Mouse (Mus musculus) R1 (cell line): ENCODE measurements around the gene Krtap4-16.
"Not testable (repeated sequence)": the region's sequence is repeated elsewhere in the genome, so short reads cannot be mapped to it uniquely, and the experiment has no call there.

ENCODE experiments used
- DNase-seq: peaks from one replicate; pipeline ENCODE4 v3.0.0-alpha.2; 2018; ENCODE audit warnings: low read depth, low spot score

Gene Krtap4-16

GRCm38 (mm10) chr11:99851508-99851907, at the start of gene Krtap4-16:
Gene Krtap4-16 (minus strand): TSS chr11:99851608.
- no peak for DNase-seq

GRCm38 (mm10) chr11:99878887-99879286, 27.5 kb upstream of the Krtap4-16 start, which contains the start of gene Gm11567:
Gene Gm11567 (plus strand): TSS chr11:99879187.
- not testable (repeated sequence) for DNase-seq

- not testable (repeated sequence) for DNase-seq
Measured at GRCm38 (mm10) chr11:99873089-99873488, 21.7 kb upstream of the Krtap4-16 start, which contains the start of gene Krtap9-1. Gene Krtap9-1 (plus strand): TSS chr11:99873389.

GRCm38 (mm10) chr11:99864176-99864575, 12.8 kb upstream of the Krtap4-16 start, which contains the start of gene Gm11559:
Gene Gm11559 (plus strand): TSS chr11:99864476.
- DNase-seq: not testable (repeated sequence)

- no peak for DNase-seq
Measured at GRCm38 (mm10) chr11:99858761-99859160, 7.4 kb upstream of the Krtap4-16 start.

GRCm38 (mm10) chr11:99857617-99858016, 6.2 kb upstream of the Krtap4-16 start, which contains the start of gene Gm11568:
Gene Gm11568 (plus strand): TSS chr11:99857917.
- no peak for DNase-seq

GRCm38 (mm10) chr11:99854121-99854520, 2.7 kb upstream of the Krtap4-16 start:
- peak; percentile 25 for DNase-seq

- DNase-seq: no peak
Measured at GRCm38 (mm10) chr11:99846746-99847145, 4.7 kb downstream of the Krtap4-16 start.

- DNase-seq: no peak
Measured at GRCm38 (mm10) chr11:99842185-99842584, 9.2 kb downstream of the Krtap4-16 start.

GRCm38 (mm10) chr11:99837966-99838365, 13.4 kb downstream of the Krtap4-16 start, which contains the start of gene 2300003K06Rik:
Gene 2300003K06Rik (minus strand): TSS chr11:99838066.
- no peak for DNase-seq

- not testable (repeated sequence) for DNase-seq
Measured at GRCm38 (mm10) chr11:99815566-99815965, 35.8 kb downstream of the Krtap4-16 start, which contains the start of gene Gm11564. Gene Gm11564 (minus strand): TSS chr11:99815666.

- not testable (repeated sequence) for DNase-seq
Measured at GRCm38 (mm10) chr11:99809792-99810191, 41.6 kb downstream of the Krtap4-16 start, which contains the start of gene Krtap4-13. Gene Krtap4-13 (minus strand): TSS chr11:99809892.

GRCm38 (mm10) chr11:99804346-99804745, 47.1 kb downstream of the Krtap4-16 start, which contains the start of gene Gm11554:
Gene Gm11554 (minus strand): TSS chr11:99804446.
- not testable (repeated sequence) for DNase-seq
